Comparison of ENCODE assay signal across 10 mouse cellular contexts in the genomic region with DNA sequence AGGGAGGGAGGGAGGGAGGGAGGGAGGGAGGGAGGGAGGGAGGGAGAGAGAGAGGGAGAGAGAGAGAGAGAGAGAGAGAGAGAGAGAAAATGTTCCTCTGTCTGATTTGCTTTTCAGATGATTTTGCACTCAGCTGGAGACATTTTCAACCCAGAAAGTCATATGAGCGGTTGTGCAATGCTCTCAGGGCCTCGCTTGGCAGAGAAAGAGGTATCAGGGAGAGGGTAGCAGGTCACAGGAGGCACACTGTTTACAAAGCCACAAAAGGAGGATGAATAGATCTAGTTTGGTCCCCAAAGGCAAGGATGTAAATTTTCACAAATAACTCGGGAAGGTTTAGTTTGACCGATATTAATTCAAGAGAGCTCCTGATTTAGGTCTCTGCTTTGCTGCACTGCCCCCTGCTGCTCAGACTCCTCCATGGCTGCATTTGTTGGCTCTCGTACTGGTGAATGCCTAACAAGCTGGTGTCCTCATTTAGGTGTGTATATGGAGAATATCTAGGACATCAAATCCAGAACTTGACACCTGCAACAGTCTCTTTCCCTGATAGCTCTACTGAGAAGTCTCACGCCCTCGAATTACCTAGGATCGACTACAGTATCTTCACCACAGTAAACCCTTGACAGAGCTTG.
DNase-seq lines count a peak whose midpoint lies in the region; ATAC-seq and TF ChIP-seq lines count a peak whose summit lies in the region.
"Had no signal": no experiment of that assay in that cellular context is flagged by ENCODE, and none has a peak within 500 bp of the region (broad histone marks: within the 10 kb centered on the region; RNA-seq: fewer than 3 reads in every experiment).

No protein-coding gene starts in this region.

- no peak for ATAC-seq in forebrain, postnatal 0 days
- ATAC-seq in forebrain, embryonic 13.5 days: no peak

- H3K4me1 ChIP-seq in forebrain, postnatal 0 days (ENCODE audit: insufficient read depth): 0 out of 2 replicates have a peak, but pooled peaks cover 7% of the 10 kb centered on the region
- 0 out of 2 replicates have a peak, but pooled peaks cover 6% of the 10 kb centered on the region for H3K4me1 ChIP-seq in forebrain, embryonic 13.5 days
- H3K4me1 ChIP-seq: neural tube, embryonic 12.5 days had no signal

- no peaks in the 10 kb centered on the region for H3K27me3 ChIP-seq in forebrain, postnatal 0 days (ENCODE audit: insufficient read depth, low read length)
- 0 out of 2 replicates have a peak, but pooled peaks cover 2% of the 10 kb centered on the region for H3K27me3 ChIP-seq in forebrain, embryonic 13.5 days
- H3K27me3 ChIP-seq: heart, embryonic 13.5 days; neural tube, embryonic 12.5 days had no signal

- no peak overlapping the region for H3K4me2 ChIP-seq in forebrain, postnatal 0 days (ENCODE audit: low read depth)
- H3K4me2 ChIP-seq in forebrain, embryonic 13.5 days: no peak overlapping the region
- H3K4me2 ChIP-seq: heart, embryonic 13.5 days; neural tube, embryonic 12.5 days had no signal

- peak; percentile 73 for DNase-seq in forebrain, postnatal 0 days
- DNase-seq in 3T3-L1 (ENCODE audit: low read depth, low spot score): peak; percentile 13
- peak; percentile 6 for DNase-seq in c-Kit-positive CD71-negative TER-119-negative erythroid progenitor cells, embryonic 14.5 days (ENCODE audit: low read depth)
- DNase-seq in frontal cortex, adult 2 months (ENCODE audit: extremely low spot score in 1 of 2, low spot score in 1 of 2): peak; percentile 76 to 87
- DNase-seq in layer of hippocampus, adult 9-10 months (ENCODE audit: low spot score): peak; percentile 77
- DNase-seq in lung, postnatal 14 days: peak; percentile 32
- no peak for DNase-seq in spleen, postnatal 36 days (ENCODE audit: low spot score in 2 of 2)

- TF ChIP-seq CTCF in forebrain, postnatal 0 days (IDR thresholded peaks at IDR 0.05; ENCODE audit: low read depth): peak; percentile 77

- no peak overlapping the region for H3K27ac ChIP-seq in forebrain, postnatal 0 days (ENCODE audit: low read depth, low read length)
- H3K27ac ChIP-seq in forebrain, embryonic 13.5 days: no peak overlapping the region
- H3K27ac ChIP-seq: heart, embryonic 13.5 days; neural tube, embryonic 12.5 days had no signal

- no peak overlapping the region for H3K9ac ChIP-seq in forebrain, postnatal 0 days
- H3K9ac ChIP-seq in forebrain, embryonic 13.5 days: no peak overlapping the region
- H3K9ac ChIP-seq: heart, embryonic 13.5 days; neural tube, embryonic 12.5 days had no signal

- WGBS in forebrain, postnatal 0 days: 54% methylated on average over 8 of the region's 8 CpGs
- WGBS in forebrain, embryonic 13.5 days: 57% methylated on average over 8 of the region's 8 CpGs

- no peak overlapping the region for H3K4me3 ChIP-seq in forebrain, postnatal 0 days (ENCODE audit: low read depth, low read length)
- H3K4me3 ChIP-seq in forebrain, embryonic 13.5 days: no peak overlapping the region
- H3K4me3 ChIP-seq: heart, embryonic 13.5 days; neural tube, embryonic 12.5 days had no signal

- H3K9me3 ChIP-seq in forebrain, postnatal 0 days (ENCODE audit: low read length): no peaks in the 10 kb centered on the region
- no peaks in the 10 kb centered on the region for H3K9me3 ChIP-seq in forebrain, embryonic 13.5 days (replicated peaks)
- H3K9me3 ChIP-seq: heart, embryonic 13.5 days; neural tube, embryonic 12.5 days had no signal

- H3K36me3 ChIP-seq in forebrain, postnatal 0 days (ENCODE audit: insufficient read depth): no peaks in the 10 kb centered on the region
- H3K36me3 ChIP-seq in forebrain, embryonic 13.5 days (ENCODE audit: poor library complexity, severe bottlenecking): no peaks in the 10 kb centered on the region
- H3K36me3 ChIP-seq: heart, embryonic 13.5 days; neural tube, embryonic 12.5 days had no signal

Comparison
In these comparisons a context has a peak if more than half of its experiments do, and no peak if none do; other contexts are left out.
1. DNase-seq: peak in forebrain, postnatal 0 days (single experiment), 3T3-L1 (single experiment), c-Kit-positive CD71-negative TER-119-negative erythroid progenitor cells, embryonic 14.5 days (single experiment), frontal cortex, adult 2 months (2 of 2), layer of hippocampus, adult 9-10 months (single experiment) and lung, postnatal 14 days (single experiment); none in spleen, postnatal 36 days (0 of 2).